Mouse (Mus musculus) kidney, adult 2 months (tissue): ENCODE data around the gene Colec11. TPM values are rescaled to one million over a fixed set of nuclear protein-coding genes. Genes with fewer than 3 reads are reported as not detected.

Experiments
- DNase-seq: peaks from one replicate; pipeline ENCODE4 v3.0.0; 2021
- H3K27ac ChIP-seq: fragments of 200-500 bp; 2 replicates; pipeline ENCODE4 v1.5.1; 2012; ENCODE audit warnings: low read depth, low read length, control low read depth, inconsistent platforms; ENCODE audit not compliant: insufficient read depth
- H3K27me3 ChIP-seq: fragments of 200-500 bp; replicated peaks from 2 replicates; pipeline ENCODE4 v1.6.1; 2012; ENCODE audit warnings: mild to moderate bottlenecking, moderate library complexity, low read length, inconsistent platforms; ENCODE audit not compliant: control insufficient read depth, insufficient read depth
- H3K36me3 ChIP-seq: fragments of 200-500 bp; 2 replicates; pipeline ENCODE4 v1.6.1; 2012; ENCODE audit warnings: mild to moderate bottlenecking, moderate library complexity, low read length, inconsistent platforms; ENCODE audit not compliant: control insufficient read depth, insufficient read depth
- H3K4me1 ChIP-seq: fragments of 200-500 bp; 2 replicates; pipeline ENCODE4 v1.6.1; 2011; ENCODE audit warnings: low read length; ENCODE audit not compliant: control insufficient read depth, insufficient read depth
- H3K4me3 ChIP-seq: fragments of 200-500 bp; 2 replicates; pipeline ENCODE4 v1.5.1; 2011; ENCODE audit warnings: mild to moderate bottlenecking, low read depth, low read length, control low read depth; ENCODE audit not compliant: insufficient read depth
- CTCF ChIP-seq: fragments of 200-500 bp; conservative IDR thresholded peaks from 2 replicates; pipeline ENCODE4 v1.5.1; 2011; ENCODE audit warnings: low read depth, mild to moderate bottlenecking, control low read depth, low read length, moderate library complexity, mixed read lengths; ENCODE audit not compliant: insufficient read depth, insufficient read length
- POLR2A ChIP-seq: fragments of 200-500 bp; IDR thresholded peaks from one replicate; pipeline ENCODE4 v1.6.1; 2011; ENCODE audit warnings: low read depth, low read length, control low read depth
- WGBS: fragments of 180-500 bp; shearing (Covaris S2); methylation state at CpG from one replicate; pipeline ENCODE4 v1.1.7; 2018; 5-methylcytosine and 5-hydroxymethylcytosine counted together
- polyA plus RNA-seq: library from polyadenylated mRNA; depleted of rRNA; stranded (reverse); fragments of >200 nt; gene quantifications from 2 replicates; pipeline ENCODE4 v1.2.3, GENCODE M21; 2012

The Colec11 gene
- polyA plus RNA-seq, 1 experiment: 1.6 TPM

- H3K36me3 ChIP-seq: no peaks in the 10 kb centered on the region
- no peaks in the 10 kb centered on the region for H3K4me1 ChIP-seq
- H3K27me3 ChIP-seq: no peaks in the 10 kb centered on the region
- H3K4me3 ChIP-seq: no peak overlapping the region
- no peak for DNase-seq
- H3K27ac ChIP-seq: no peak overlapping the region
- 48% methylated on average over 5 of the region's 5 CpGs for WGBS
- no peak for TF ChIP-seq POLR2A
- TF ChIP-seq CTCF: no peak
These were observed 1.0 kb downstream of the Colec11 start for GRCm38 (mm10) chr12:28622167-28622532.

- TF ChIP-seq POLR2A: no peak
- TF ChIP-seq CTCF: no peak
- no peaks in the 10 kb centered on the region for H3K36me3 ChIP-seq
- H3K27ac ChIP-seq: no peak overlapping the region
- 10% methylated on average over 7 of the region's 7 CpGs for WGBS
- no peak for DNase-seq
- no peaks in the 10 kb centered on the region for H3K27me3 ChIP-seq
- no peaks in the 10 kb centered on the region for H3K4me1 ChIP-seq
- no peak overlapping the region for H3K4me3 ChIP-seq
These were observed 1.6 kb downstream of the Colec11 start for GRCm38 (mm10) chr12:28621451-28622166.

- no peaks in the 10 kb centered on the region for H3K27me3 ChIP-seq
- H3K4me3 ChIP-seq: no peak overlapping the region
- H3K27ac ChIP-seq: no peak overlapping the region
- TF ChIP-seq POLR2A: no peak
- no peak for TF ChIP-seq CTCF
- no peak for DNase-seq
- no peaks in the 10 kb centered on the region for H3K4me1 ChIP-seq
- WGBS: 57% methylated on average over 4 of the region's 4 CpGs
- no peaks in the 10 kb centered on the region for H3K36me3 ChIP-seq
These were observed 5.9 kb downstream of the Colec11 start for GRCm38 (mm10) chr12:28617297-28617696.

- Histone ChIP-seq H3K36me3 (no peaks in the 10 kb centered on the region), H3K4me3 (no peak overlapping the region), H3K27me3 (no peaks in the 10 kb centered on the region), H3K27ac (no peak overlapping the region), H3K4me1 (no peaks in the 10 kb centered on the region)
- no peak for DNase-seq
- WGBS: 63% methylated on average over 7 of the region's 7 CpGs
- TF ChIP-seq POLR2A (no peak), CTCF (no peak)
These were observed 8.8 kb downstream of the Colec11 start for GRCm38 (mm10) chr12:28614401-28614800.

GRCm38 (mm10) chr12:28612391-28612790 lies 10.8 kb downstream of the Colec11 start:
- Histone ChIP-seq H3K27me3 (no peaks in the 10 kb centered on the region), H3K4me3 (no peak overlapping the region), H3K4me1 (no peaks in the 10 kb centered on the region), H3K27ac (no peak overlapping the region), H3K36me3 (no peaks in the 10 kb centered on the region)
- DNase-seq: no peak
- TF ChIP-seq CTCF (no peak), POLR2A (no peak)
- WGBS: 30% methylated on average over 6 of the region's 6 CpGs

GRCm38 (mm10) chr12:28607546-28608305 lies 15.5 kb downstream of the Colec11 start:
- no peak for DNase-seq
- Histone ChIP-seq H3K27me3 (no peaks in the 10 kb centered on the region), H3K27ac (no peak overlapping the region), H3K36me3 (no peaks in the 10 kb centered on the region), H3K4me3 (no peak overlapping the region), H3K4me1 (no peaks in the 10 kb centered on the region)
- WGBS: 55% methylated on average over 17 of the region's 17 CpGs
- TF ChIP-seq CTCF (no peak), POLR2A (no peak)

- no peaks in the 10 kb centered on the region for H3K27me3 ChIP-seq
- 69% methylated on average over 1 of the region's 1 CpGs for WGBS
These were observed 19.7 kb downstream of the Colec11 start for GRCm38 (mm10) chr12:28603494-28603893.

More at GRCm38 (mm10) chr12:28603494-28603893, 19.7 kb downstream of the Colec11 start:
- Histone ChIP-seq H3K4me1 (no peaks in the 10 kb centered on the region), H3K27ac (no peak overlapping the region), H3K4me3 (no peak overlapping the region), H3K36me3 (no peaks in the 10 kb centered on the region)
- DNase-seq: no peak
- TF ChIP-seq CTCF: no peak
- no peak for TF ChIP-seq POLR2A
